Mouse (Mus musculus) urinary bladder, postnatal 10 days (tissue): ENCODE data around the gene Med25.

Experiments
- DNase-seq: peaks from one replicate; pipeline ENCODE4 v3.0.0; 2022; ENCODE audit warnings: low spot score

Med25 gene

DNA sequence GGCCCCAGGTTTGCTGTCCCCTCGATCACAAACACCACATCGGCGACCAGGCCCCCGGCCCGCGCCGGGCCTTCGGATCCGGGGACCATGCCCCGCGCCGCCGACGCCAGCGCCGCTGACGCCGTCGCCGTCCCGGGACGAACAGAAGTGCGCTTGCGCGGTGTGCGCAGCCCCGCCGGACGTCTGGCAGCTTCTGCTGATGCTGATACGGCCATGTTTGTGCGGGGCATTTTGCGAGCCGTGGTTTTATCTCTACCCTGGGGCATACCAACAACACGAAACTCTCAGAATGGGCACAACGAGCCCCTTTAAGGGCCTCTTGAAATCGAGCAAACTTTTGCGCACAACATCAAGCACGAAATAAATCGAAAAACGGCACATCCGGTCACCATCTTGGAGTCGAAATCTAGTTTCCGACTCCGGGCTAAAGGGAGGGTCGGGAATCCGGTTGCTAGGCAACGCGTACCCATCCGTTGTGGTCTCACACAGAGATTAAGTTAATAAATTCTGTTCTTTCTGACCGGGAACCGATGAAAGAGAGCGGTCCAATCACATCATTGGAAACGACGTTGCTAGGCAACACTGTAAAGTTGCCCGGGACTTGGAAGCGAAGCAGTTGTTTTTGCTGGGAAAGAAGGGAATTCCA is at the start of gene Med25:
Gene Med25, minus strand, starts transcription at position 437 of the 646 bp plus-strand sequence.
- DNase-seq, result peak; percentile 56

DNA sequence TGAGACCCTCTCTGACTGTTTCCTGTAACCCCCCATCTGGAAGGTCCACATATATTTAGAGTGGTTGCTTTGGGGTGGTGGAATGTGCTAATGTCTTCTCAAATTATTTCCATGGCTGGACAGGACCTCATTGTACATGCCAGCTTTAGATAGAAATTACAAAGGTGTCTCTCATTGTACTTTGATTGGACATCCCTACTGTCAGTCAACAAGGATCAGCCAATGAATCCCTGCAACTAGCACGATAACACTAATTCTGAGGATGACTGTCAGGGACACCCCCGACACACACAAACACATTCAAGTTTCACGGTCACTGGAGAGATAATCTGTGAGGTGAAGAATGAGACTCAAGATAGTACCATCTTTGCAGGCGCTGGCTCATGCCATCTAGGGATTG is 46.2 kb upstream of the Med25 start:
- no peak for DNase-seq

- peak; percentile 97 for DNase-seq
Measured at GRCm38 (mm10) chr7:44929204-44930151, 37.0 kb upstream of the Med25 start, which contains the start of gene Ap2a1. Ap2a1 (minus strand) TSS chr7:44929496.

- DNase-seq, result no peak
Measured at GRCm38 (mm10) chr7:44928570-44928969, 36.1 kb upstream of the Med25 start.

- DNase-seq, result no peak
Measured at GRCm38 (mm10) chr7:44925468-44925867, 33.0 kb upstream of the Med25 start.

DNA sequence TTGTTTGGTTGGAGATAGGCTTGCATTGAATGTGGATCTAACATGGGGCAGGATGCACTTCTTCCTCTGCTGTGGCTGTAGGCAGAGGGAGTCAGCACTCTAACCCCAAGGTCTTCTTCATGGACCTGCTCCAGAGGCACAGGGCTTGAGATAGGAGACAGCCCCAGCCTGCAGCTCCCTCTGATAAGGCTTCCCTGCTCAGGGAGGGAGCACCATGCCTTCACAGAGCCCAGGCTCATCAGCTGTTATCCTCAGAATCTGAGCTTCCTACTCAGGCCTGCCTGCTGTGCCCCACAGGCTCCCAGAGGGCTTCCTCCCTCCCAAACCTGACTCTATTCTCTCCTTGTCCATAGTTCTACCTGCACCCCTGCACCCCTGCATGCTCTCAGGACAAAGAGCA is 30.0 kb upstream of the Med25 start:
- no peak for DNase-seq

GRCm38 (mm10) chr7:44919127-44919526 is 26.6 kb upstream of the Med25 start:
- DNase-seq, result no peak

- no peak for DNase-seq
Measured at GRCm38 (mm10) chr7:44918219-44918618, 25.7 kb upstream of the Med25 start.

DNA sequence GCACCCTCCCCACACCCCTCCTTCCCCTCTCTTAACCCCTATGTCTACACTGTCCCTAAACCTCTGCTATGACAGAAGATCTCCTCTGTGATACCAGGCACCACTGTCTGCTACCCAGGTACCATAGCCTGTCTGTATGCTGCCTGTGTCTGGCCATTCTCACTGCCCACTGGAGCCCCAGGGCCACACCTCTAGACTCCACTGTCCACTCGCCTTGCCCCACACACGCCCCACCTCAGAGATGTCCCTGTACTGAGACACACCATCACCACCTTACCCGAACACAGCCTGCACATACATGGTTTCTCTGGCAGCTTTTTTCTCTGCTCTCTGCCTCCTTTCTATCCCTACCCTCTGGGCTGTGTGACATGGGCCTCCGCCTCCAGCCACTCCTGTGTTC is 24.4 kb upstream of the Med25 start:
- no peak for DNase-seq

- DNase-seq, result no peak
Measured at GRCm38 (mm10) chr7:44916191-44916590, 23.7 kb upstream of the Med25 start.

DNA sequence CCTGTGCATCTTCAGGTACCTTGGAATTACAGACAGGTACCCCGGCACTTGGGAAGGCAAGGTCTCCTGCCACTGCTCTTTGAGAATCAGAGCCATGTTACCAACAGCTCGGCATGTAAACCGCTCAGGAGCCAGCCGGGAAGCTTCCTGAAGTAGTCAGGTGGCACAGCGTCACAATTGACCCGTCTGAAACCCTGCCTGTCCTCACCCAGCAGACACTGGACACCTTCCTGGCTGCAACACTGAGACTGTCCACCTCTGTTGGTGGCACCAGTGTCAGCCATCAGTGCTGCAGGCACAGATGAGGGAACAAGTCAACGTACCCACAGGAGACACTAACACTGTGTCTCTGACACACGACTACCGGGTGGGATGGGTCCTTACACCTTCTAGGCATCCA is 22.8 kb upstream of the Med25 start:
- no peak for DNase-seq

- no peak for DNase-seq
Measured at GRCm38 (mm10) chr7:44914396-44914795, 21.9 kb upstream of the Med25 start.

GRCm38 (mm10) chr7:44908706-44909476 is 16.4 kb upstream of the Med25 start:
- no peak for DNase-seq

GRCm38 (mm10) chr7:44905430-44905829 is 12.9 kb upstream of the Med25 start:
- DNase-seq, result no peak

- DNase-seq, result no peak
Measured at GRCm38 (mm10) chr7:44901230-44901722, 8.8 kb upstream of the Med25 start.

GRCm38 (mm10) chr7:44900632-44901031 is 8.1 kb upstream of the Med25 start:
- no peak for DNase-seq

DNA sequence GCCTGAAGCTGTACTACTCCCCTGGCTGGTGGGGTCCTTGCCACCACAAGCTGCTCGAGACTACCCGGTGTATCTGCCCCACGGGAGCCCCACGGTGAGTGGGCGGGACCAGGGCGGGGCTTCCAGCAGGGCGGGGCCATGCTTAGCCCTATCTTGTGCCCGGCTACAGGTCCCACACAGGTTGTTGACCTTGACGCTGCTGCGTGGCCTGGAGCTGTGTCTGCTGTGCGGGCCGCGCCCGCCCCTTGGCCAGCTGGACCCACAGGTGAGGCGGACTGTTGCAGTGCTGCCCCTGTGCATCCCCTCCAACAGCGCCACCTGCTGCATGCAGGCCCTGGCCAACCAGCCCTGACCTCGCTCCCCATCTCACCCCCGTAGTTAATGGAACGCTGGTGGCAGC is 6.1 kb upstream of the Med25 start:
- DNase-seq, result no peak

DNA sequence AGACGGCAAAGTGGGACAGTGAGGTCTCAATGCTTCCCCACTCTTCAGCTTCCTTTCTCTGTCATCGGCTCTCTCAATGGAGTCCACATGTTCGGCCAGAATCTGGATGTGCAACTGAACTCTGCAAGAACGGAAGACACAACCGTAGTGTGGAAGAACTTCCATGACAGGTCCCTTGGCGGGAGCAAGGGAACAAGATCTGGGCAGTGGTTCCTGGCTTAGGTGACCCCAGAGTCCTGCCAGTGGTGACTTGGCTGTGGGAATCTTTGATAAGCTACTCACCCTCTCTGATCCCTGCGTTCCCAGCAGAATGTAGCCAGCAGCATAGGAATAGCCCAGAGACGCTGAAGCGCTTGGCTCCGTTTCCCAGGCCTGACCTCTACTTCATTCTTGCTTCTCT is 4.0 kb upstream of the Med25 start:
- no peak for DNase-seq

DNA sequence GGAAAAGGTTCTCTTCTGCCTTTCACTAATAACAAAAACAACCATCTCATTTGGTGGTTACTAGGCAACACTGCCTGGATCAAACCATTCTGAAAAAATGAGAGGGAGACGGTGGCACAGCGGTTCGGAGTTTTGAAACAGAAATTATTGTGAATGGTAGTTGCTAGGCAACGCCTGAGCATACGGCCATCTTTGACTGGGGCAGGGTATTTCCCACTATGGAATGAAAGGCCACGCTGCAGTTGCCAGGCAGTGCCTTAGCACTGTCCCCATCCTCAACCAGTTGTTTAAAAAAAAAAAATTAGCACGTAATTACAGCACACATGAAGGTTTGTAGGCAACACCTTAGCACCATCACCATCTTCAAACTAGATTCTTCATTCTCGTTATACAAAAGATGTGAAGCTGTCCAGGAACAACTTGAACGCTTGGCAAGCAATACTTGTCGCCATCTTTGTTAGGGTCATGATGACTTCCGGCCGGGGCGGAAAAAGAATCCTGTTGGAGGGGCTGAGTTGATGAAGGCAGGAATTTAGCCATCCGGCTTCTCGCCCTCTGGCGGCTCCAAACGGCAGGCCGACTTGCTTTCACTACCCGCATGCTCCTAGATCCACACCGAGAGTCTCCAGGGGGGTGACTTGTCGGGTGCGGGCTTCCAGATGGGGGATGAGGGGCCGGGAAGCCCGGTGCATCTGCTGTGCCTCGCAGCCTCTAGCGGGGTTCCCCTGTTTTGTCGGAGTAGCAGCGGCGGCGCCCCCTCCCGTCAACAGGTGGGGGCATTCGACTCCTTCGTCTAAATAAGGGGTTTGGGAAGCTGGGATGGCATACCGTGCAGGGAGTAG is 3.3 kb upstream of the Med25 start, which contains the start of gene Fuz:
Gene Fuz, plus strand, starts transcription at position 487 of the 842 bp plus-strand sequence.
- peak; percentile 47 for DNase-seq

GRCm38 (mm10) chr7:44895206-44895592 is 2.7 kb upstream of the Med25 start:
- no peak for DNase-seq

DNA sequence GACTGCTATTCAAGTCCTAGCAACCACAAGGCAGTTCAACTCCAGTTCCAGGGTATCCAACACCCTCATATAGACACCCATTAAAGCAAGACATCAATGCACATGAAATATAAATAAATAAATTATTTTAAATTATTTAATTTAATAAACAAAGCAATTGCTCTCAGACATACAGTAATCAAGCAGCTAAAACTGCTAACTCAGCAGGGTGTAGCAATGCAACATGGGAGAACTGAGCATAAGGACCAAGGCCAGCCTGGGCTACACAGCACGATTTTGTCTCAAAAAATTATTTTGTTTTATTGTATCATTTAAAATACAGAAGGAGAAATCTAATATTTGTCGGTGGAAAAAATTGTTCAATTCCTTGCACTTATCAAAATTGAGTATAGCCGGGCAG is 1.7 kb upstream of the Med25 start:
- no peak for DNase-seq
